9 mouse cellular contexts compared by ENCODE assay signal in genomic region chr10:81434361-81435263, GRCm38 (mm10). TPM values are rescaled to one million over a fixed set of nuclear protein-coding genes. Genes with fewer than 3 reads are reported as not detected.
DNase-seq lines count a peak whose midpoint lies in the region; ATAC-seq lines count a peak whose summit lies in the region.
"Had no signal": no experiment of that assay in that cellular context is flagged by ENCODE, and none has a peak within 500 bp of the region (broad histone marks: within the 10 kb centered on the region; RNA-seq: fewer than 3 reads in every experiment).

No protein-coding gene starts in this region.

- H3K4me2 ChIP-seq in forebrain, embryonic 12.5 days, result no peak overlapping the region; the same call in 1 of the 2 replicates
- no peak overlapping the region for H3K4me2 ChIP-seq in lung, embryonic 16.5 days (ENCODE audit: low read depth, low read length)
- H3K4me2 ChIP-seq in stomach, embryonic 15.5 days, result no peak overlapping the region

- no peak overlapping the region for H3K27ac ChIP-seq in forebrain, embryonic 12.5 days
- H3K27ac ChIP-seq in lung, embryonic 16.5 days (ENCODE audit: low read length), result peak overlapping the region; percentile 48
- H3K27ac ChIP-seq in stomach, embryonic 15.5 days, result peak overlapping the region; percentile 26; the same call in 1 of the 2 replicates
- H3K27ac ChIP-seq: limb, embryonic 12.5 days had no signal

- DNase-seq in heart, adult 18-20 months, result peak; percentile 27 to 28
- DNase-seq in heart, postnatal 25 days (ENCODE audit: low spot score), result no peak
- peak; percentile 9 for DNase-seq in right cerebral cortex, postnatal 14 days
- DNase-seq in right cerebral cortex, adult 2 months (ENCODE audit: low spot score in 2 of 2), result no peak
- no peak for DNase-seq in urinary bladder, postnatal 25 days (ENCODE audit: low spot score)

- H3K9ac ChIP-seq in forebrain, embryonic 12.5 days, result 0 out of 2 replicates have a peak overlapping the region, but pooled peaks have one; percentile 7
- H3K9ac ChIP-seq in lung, embryonic 16.5 days (ENCODE audit: low read length), result no peak overlapping the region
- no peak overlapping the region for H3K9ac ChIP-seq in stomach, embryonic 15.5 days
- H3K9ac ChIP-seq: limb, embryonic 12.5 days had no signal

- 68% methylated on average over 15 of the region's 15 CpGs for WGBS in forebrain, embryonic 12.5 days
- 39% methylated on average over 15 of the region's 15 CpGs for WGBS in lung, embryonic 16.5 days
- 47% methylated on average over 15 of the region's 15 CpGs for WGBS in stomach, embryonic 15.5 days

- H3K27me3 ChIP-seq in forebrain, embryonic 12.5 days, result peaks cover 25% of the 10 kb centered on the region
- H3K27me3 ChIP-seq in lung, embryonic 16.5 days (ENCODE audit: control insufficient read depth, insufficient read depth, low read depth, low read length), result no peaks in the 10 kb centered on the region
- H3K27me3 ChIP-seq in stomach, embryonic 15.5 days (replicated peaks), result no peaks in the 10 kb centered on the region

- H3K36me3 ChIP-seq in forebrain, embryonic 12.5 days (replicated peaks), result no peaks in the 10 kb centered on the region
- no peaks in the 10 kb centered on the region for H3K36me3 ChIP-seq in lung, embryonic 16.5 days (ENCODE audit: control insufficient read depth, insufficient read depth, low read length)
- no peaks in the 10 kb centered on the region for H3K36me3 ChIP-seq in stomach, embryonic 15.5 days
- H3K36me3 ChIP-seq: limb, embryonic 12.5 days had no signal

- no peaks in the 10 kb centered on the region for H3K9me3 ChIP-seq in forebrain, embryonic 12.5 days
- no peaks in the 10 kb centered on the region for H3K9me3 ChIP-seq in lung, embryonic 16.5 days (ENCODE audit: control insufficient read depth, low read length)
- H3K9me3 ChIP-seq in stomach, embryonic 15.5 days, result no peaks in the 10 kb centered on the region
- H3K9me3 ChIP-seq: limb, embryonic 12.5 days had no signal

- peaks cover 18% of the 10 kb centered on the region for H3K4me1 ChIP-seq in forebrain, embryonic 12.5 days
- H3K4me1 ChIP-seq in lung, embryonic 16.5 days (replicated peaks; ENCODE audit: control insufficient read depth, insufficient read depth, low read length), result peaks cover 30% of the 10 kb centered on the region
- H3K4me1 ChIP-seq in stomach, embryonic 15.5 days, result peaks cover 40% of the 10 kb centered on the region

- no peak overlapping the region for H3K4me3 ChIP-seq in forebrain, embryonic 12.5 days (replicated peaks)
- no peak overlapping the region for H3K4me3 ChIP-seq in lung, embryonic 16.5 days (ENCODE audit: low read length)
- no peak overlapping the region for H3K4me3 ChIP-seq in stomach, embryonic 15.5 days (replicated peaks)
- H3K4me3 ChIP-seq: limb, embryonic 12.5 days had no signal

- no peak for ATAC-seq in forebrain, embryonic 12.5 days (ENCODE audit: low FRiP score)
- ATAC-seq in lung, embryonic 16.5 days (ENCODE audit: low read depth), result no peak
- no peak for ATAC-seq in stomach, embryonic 15.5 days (ENCODE audit: insufficient read depth, low FRiP score, low read depth)

- intact Hi-C loops in heart, postnatal 25 days (cut with DNase I), result no loop called here

RNA-seq across cellular contexts. Expression of gene Nfic, which starts 20.8 kb away (rescaled TPM):
- total RNA-seq in heart, adult 18-20 months (2021), result 10 to 100 TPM; 91.0 to 93.4 TPM
- 100 to 1,000 TPM; 110 to 130 TPM for total RNA-seq in heart, postnatal 25 days (2021)
- 15.3 and 16.3 TPM in 2 replicates for polyA plus RNA-seq in forebrain, embryonic 12.5 days (2016; fragmentation: Nextera tagmentation; extraction: Ambion mirVana)
- polyA plus RNA-seq in lung, embryonic 16.5 days (2015; fragmentation: Nextera tagmentation; extraction: Ambion mirVana), result 92.5 and 106 TPM in 2 replicates
- polyA plus RNA-seq in stomach, embryonic 15.5 days (2015; fragmentation: Nextera tagmentation; extraction: Ambion mirVana), result 65.5 and 78.2 TPM in 2 replicates

RNA-seq across cellular contexts. Expression of gene Smim24, which starts 41.8 kb away (rescaled TPM):
- total RNA-seq in heart, adult 18-20 months (2021), result 1 to 10 TPM; 1.9 to 2.2 TPM
- 1 to 10 TPM; 2.0 TPM for total RNA-seq in heart, postnatal 25 days (2021)
- 1.8 and 2.6 TPM in 2 replicates for polyA plus RNA-seq in forebrain, embryonic 12.5 days (2016; fragmentation: Nextera tagmentation; extraction: Ambion mirVana)
- polyA plus RNA-seq in lung, embryonic 16.5 days (2015; fragmentation: Nextera tagmentation; extraction: Ambion mirVana), result 7.9 and 9.0 TPM in 2 replicates
- polyA plus RNA-seq in stomach, embryonic 15.5 days (2015; fragmentation: Nextera tagmentation; extraction: Ambion mirVana), result 59.5 and 77.5 TPM in 2 replicates

RNA-seq across cellular contexts. Expression of gene Gm48552, which starts 45.8 kb away (rescaled TPM):
- total RNA-seq in heart, adult 18-20 months (2021), result under 1 TPM in 1 of 2 experiments, not detected in 1; 0.51 TPM
- total RNA-seq in heart, postnatal 25 days (2021), result under 1 TPM in 1 of 2 experiments, not detected in 1; 0.70 TPM
- polyA plus RNA-seq in forebrain, embryonic 12.5 days (2016; fragmentation: Nextera tagmentation; extraction: Ambion mirVana), result 1.4 and 2.1 TPM in 2 replicates
- polyA plus RNA-seq in lung, embryonic 16.5 days (2015; fragmentation: Nextera tagmentation; extraction: Ambion mirVana), result 1.2 and 1.7 TPM in 2 replicates
- 0.41 and 1.4 TPM in 2 replicates for polyA plus RNA-seq in stomach, embryonic 15.5 days (2015; fragmentation: Nextera tagmentation; extraction: Ambion mirVana)

RNA-seq across cellular contexts. Expression of gene Celf5, which starts 47.9 kb away (rescaled TPM):
- under 1 TPM; 0.17 to 0.21 TPM for total RNA-seq in heart, adult 18-20 months (2021)
- total RNA-seq in heart, postnatal 25 days (2021), result under 1 TPM; 0.17 to 0.47 TPM
- polyA plus RNA-seq in forebrain, embryonic 12.5 days (2016; fragmentation: Nextera tagmentation; extraction: Ambion mirVana), result 37.1 and 42.4 TPM in 2 replicates
- polyA plus RNA-seq in lung, embryonic 16.5 days (2015; fragmentation: Nextera tagmentation; extraction: Ambion mirVana), result 0.40 and 0.67 TPM in 2 replicates
- 1.7 and 1.8 TPM in 2 replicates for polyA plus RNA-seq in stomach, embryonic 15.5 days (2015; fragmentation: Nextera tagmentation; extraction: Ambion mirVana)

RNA-seq across cellular contexts. Expression of gene Gm48551, which starts 50.3 kb away (rescaled TPM):
- total RNA-seq in heart, adult 18-20 months (2021), result 1 to 10 TPM in 1 of 2 experiments, under 1 TPM in 1; 0.65 to 2.3 TPM
- total RNA-seq in heart, postnatal 25 days (2021), result under 1 TPM; 0.61 to 0.78 TPM
- 4.2 and 4.6 TPM in 2 replicates for polyA plus RNA-seq in forebrain, embryonic 12.5 days (2016; fragmentation: Nextera tagmentation; extraction: Ambion mirVana)
- 3.0 and 3.1 TPM in 2 replicates for polyA plus RNA-seq in lung, embryonic 16.5 days (2015; fragmentation: Nextera tagmentation; extraction: Ambion mirVana)
- 2.9 and 3.3 TPM in 2 replicates for polyA plus RNA-seq in stomach, embryonic 15.5 days (2015; fragmentation: Nextera tagmentation; extraction: Ambion mirVana)

Comparison
In these comparisons a context has a peak if more than half of its experiments do, and no peak if none do; other contexts are left out.
1. DNase-seq: peak in heart, adult 18-20 months (2 of 2) and right cerebral cortex, postnatal 14 days (single experiment); none in heart, postnatal 25 days (single experiment), right cerebral cortex, adult 2 months (0 of 2) and urinary bladder, postnatal 25 days (single experiment).